Mouse (Mus musculus) lung, embryonic 14.5 days (tissue): Measurements from ENCODE around the gene Drd2. TPM values are rescaled to one million over a fixed set of nuclear protein-coding genes. Genes with fewer than 3 reads are reported as not detected.

ENCODE experiments used
- ATAC-seq: fragments of 200-750 bp; cut with Nextera tagmentation; 2 replicates; pipeline ENCODE4 v1.8.0; 2017; ENCODE audit warnings: mild to moderate bottlenecking, moderate TSS enrichment, moderate library complexity; ENCODE audit not compliant: insufficient read depth
- DNase-seq: peaks from one replicate; pipeline ENCODE4 v3.0.0-alpha.2; 2015
- H3K27ac ChIP-seq: fragments of 300-500 bp; sonication (generic); 2 replicates; pipeline ENCODE4 v1.5.1; 2014; ENCODE audit warnings: low read depth, mild to moderate bottlenecking, moderate library complexity
- H3K27me3 ChIP-seq: fragments of 300-500 bp; sonication (generic); 2 replicates; pipeline ENCODE4 v1.6.1; 2014; ENCODE audit warnings: low read length, control low read depth; ENCODE audit not compliant: insufficient read depth
- H3K36me3 ChIP-seq: fragments of 300-500 bp; sonication (generic); 2 replicates; pipeline ENCODE4 v1.6.1; 2014; ENCODE audit warnings: control low read depth; ENCODE audit not compliant: insufficient read depth
- H3K4me1 ChIP-seq: fragments of 300-500 bp; sonication (generic); 2 replicates; pipeline ENCODE4 v1.6.1; 2014; ENCODE audit warnings: antibody characterized with exemption, control low read depth; ENCODE audit not compliant: insufficient read depth
- H3K4me2 ChIP-seq: fragments of 300-500 bp; sonication (generic); 2 replicates; pipeline ENCODE4 v1.6.1; 2014; ENCODE audit warnings: mild to moderate bottlenecking
- H3K4me3 ChIP-seq: fragments of 300-500 bp; sonication (generic); 2 replicates; pipeline ENCODE4 v1.5.1; 2014; ENCODE audit warnings: low read depth, low read length
- H3K9ac ChIP-seq: fragments of 300-500 bp; sonication (generic); 2 replicates; pipeline ENCODE4 v1.6.1; 2014
- H3K9me3 ChIP-seq: fragments of 300-500 bp; sonication (generic); 2 replicates; pipeline ENCODE4 v1.6.1; 2016; ENCODE audit warnings: low read depth, low read length, control low read depth
- CTCF ChIP-seq: IDR thresholded peaks from 2 replicates; pipeline ENCODE4 v1.5.1; 2016; ENCODE audit warnings: antibody characterized with exemption, low read depth
- WGBS: fragments of 180-500 bp; shearing (Covaris S2); extraction: QIAGEN DNeasy Blood & Tissue Kit; methylation state at CpG from one replicate; pipeline ENCODE4 v1.1.7; 2014; 5-methylcytosine and 5-hydroxymethylcytosine counted together
- polyA plus RNA-seq: library from polyadenylated mRNA; unstranded; fragments of >200 nt; fragmentation: Nextera tagmentation; extraction: Ambion mirVana; gene quantifications from 2 replicates; pipeline ENCODE4 v1.2.1, GENCODE M21; 2014

The Drd2 gene
- polyA plus RNA-seq, 1 experiment from 2014 or later: not detected

DNA sequence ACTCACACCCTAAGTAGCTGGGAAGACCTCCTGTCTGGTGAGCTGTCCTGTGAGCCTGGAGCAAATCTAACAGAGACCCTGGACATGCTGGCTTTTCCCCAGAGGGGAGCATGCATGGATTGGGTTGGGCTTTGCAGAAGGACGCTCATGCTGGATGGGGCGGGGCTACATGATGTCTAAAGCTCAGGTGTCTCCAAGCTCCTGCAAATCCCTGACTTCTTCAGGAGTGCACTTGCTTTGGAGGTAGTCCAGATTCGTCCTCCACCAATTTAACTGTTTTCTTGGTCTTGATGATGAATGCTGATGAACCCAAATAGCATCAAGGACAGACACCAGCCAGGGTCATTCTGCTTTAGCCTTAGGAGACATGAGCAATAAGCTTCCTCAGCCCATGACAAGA, 110.1 kb downstream of the Drd2 start:
- TF ChIP-seq CTCF: no peak
- no peak overlapping the region for H3K27ac ChIP-seq
- H3K9me3 ChIP-seq: no peaks in the 10 kb centered on the region
- H3K4me2 ChIP-seq: no peak overlapping the region
- WGBS: 72% methylated on average over 3 of the region's 3 CpGs
- DNase-seq: no peak
- no peak overlapping the region for H3K4me3 ChIP-seq
- no peaks in the 10 kb centered on the region for H3K27me3 ChIP-seq
- no peak for ATAC-seq
- H3K9ac ChIP-seq: no peak overlapping the region
- H3K4me1 ChIP-seq: no peaks in the 10 kb centered on the region
- no peaks in the 10 kb centered on the region for H3K36me3 ChIP-seq

DNA sequence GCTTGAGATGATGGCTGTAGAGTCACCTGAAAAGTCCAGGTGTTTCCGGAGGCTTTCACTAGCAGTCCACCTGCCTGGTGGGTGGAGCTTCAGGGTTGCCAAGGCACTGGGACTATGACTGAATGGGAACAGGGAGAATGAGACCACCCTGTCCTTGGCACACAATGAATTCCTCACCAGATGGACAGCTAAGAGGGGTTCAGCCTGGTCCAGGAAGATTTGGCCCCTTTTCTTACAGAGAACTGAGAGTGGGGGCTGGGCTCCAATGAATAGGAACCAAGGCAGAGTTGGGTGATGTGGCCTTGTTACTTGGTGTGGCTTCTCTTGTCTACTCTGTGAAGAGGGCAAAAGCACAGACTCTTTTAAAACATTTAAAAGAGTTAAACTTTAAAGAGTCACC, 112.0 kb downstream of the Drd2 start:
- WGBS: 87% methylated on average over 1 of the region's 1 CpGs
- no peaks in the 10 kb centered on the region for H3K4me1 ChIP-seq
- ATAC-seq (no peak), DNase-seq (no peak)
- no peak overlapping the region for H3K27ac ChIP-seq
- no peaks in the 10 kb centered on the region for H3K36me3 ChIP-seq
- H3K9ac ChIP-seq: no peak overlapping the region
- TF ChIP-seq CTCF: no peak
- no peaks in the 10 kb centered on the region for H3K27me3 ChIP-seq
- no peak overlapping the region for H3K4me3 ChIP-seq
- no peaks in the 10 kb centered on the region for H3K9me3 ChIP-seq
- H3K4me2 ChIP-seq: no peak overlapping the region

- DNase-seq: no peak
- H3K27ac ChIP-seq: no peak overlapping the region
- no peak overlapping the region for H3K4me2 ChIP-seq
- H3K4me1 ChIP-seq: no peaks in the 10 kb centered on the region
- TF ChIP-seq CTCF: no peak
- H3K36me3 ChIP-seq: no peaks in the 10 kb centered on the region
- no peak overlapping the region for H3K4me3 ChIP-seq
- no peaks in the 10 kb centered on the region for H3K9me3 ChIP-seq
- H3K9ac ChIP-seq: no peak overlapping the region
- WGBS: 85% methylated on average over 3 of the region's 3 CpGs
- no peak for ATAC-seq
- H3K27me3 ChIP-seq: no peaks in the 10 kb centered on the region
Observed at GRCm38 (mm10) chr9:49456136-49456535, 115.7 kb downstream of the Drd2 start.

Other genes with a start within 250 kb of the Drd2 start
- gene Gm4894, start 90.1 kb upstream of the Drd2 start, polyA plus RNA-seq: not detected in 2 replicates
- not detected in 2 replicates for gene Ankk1, start 86.4 kb downstream of the Drd2 start, polyA plus RNA-seq
- gene Ttc12, start 145.6 kb downstream of the Drd2 start, polyA plus RNA-seq: 2.1 and 3.0 TPM in 2 replicates